Mouse (Mus musculus): ENCODE results near the gene Gm12248. TPM values are rescaled to one million over a fixed set of nuclear protein-coding genes. Genes with fewer than 3 reads are reported as not detected.

Gm12248 gene
- not detected in 2 replicates for polyA plus RNA-seq (2015; fragmentation: Nextera tagmentation; extraction: Ambion mirVana)

DNA sequence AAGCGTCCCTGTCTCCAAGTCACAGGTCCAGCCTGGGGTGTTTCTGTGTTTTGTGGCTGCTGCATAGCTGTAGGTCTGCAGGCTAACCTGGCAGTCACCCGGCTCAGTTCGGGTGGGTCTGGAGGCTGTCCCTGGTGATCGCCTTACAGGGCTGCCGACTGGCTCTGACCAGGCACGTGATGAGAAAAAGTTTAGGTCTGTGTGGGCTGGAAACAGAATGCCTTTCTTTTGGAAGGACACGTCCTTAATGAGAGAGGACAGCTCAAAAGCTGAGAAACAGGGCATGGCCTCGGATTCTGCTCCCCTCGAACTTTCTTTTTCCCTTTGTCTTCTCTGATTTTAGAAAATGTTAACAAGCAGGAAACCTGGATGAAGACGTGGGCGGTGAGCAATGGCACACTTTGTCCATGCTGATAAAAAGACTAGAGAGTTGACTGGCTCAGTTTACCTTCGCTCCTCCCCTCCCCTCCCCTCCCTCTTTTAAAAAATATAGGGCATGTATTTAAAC, at the start of gene Gm12248:
Gene Gm12248, minus strand, starts transcription at position 114 of the 508 bp plus-strand sequence.
- peaks cover 16% of the 10 kb centered on the region for H3K4me1 ChIP-seq (ENCODE audit: control insufficient read depth, insufficient read depth, low read length)
- peak within 1 kb of the TSS; percentile 30 for H3K4me3 ChIP-seq (replicated peaks; ENCODE audit: low read length)
- H3K4me2 ChIP-seq (ENCODE audit: low read depth, low read length): peak within 1 kb of the TSS; percentile 50
- H3K9me3 ChIP-seq (replicated peaks; ENCODE audit: control insufficient read depth, low read length): no peaks in the 10 kb centered on the region
- H3K9ac ChIP-seq (ENCODE audit: low read length): peak within 1 kb of the TSS; percentile 64
- no peaks in the 10 kb centered on the region for H3K36me3 ChIP-seq (ENCODE audit: control insufficient read depth, insufficient read depth, low read length)
- H3K27me3 ChIP-seq (ENCODE audit: control insufficient read depth, insufficient read depth, low read length): no peaks in the 10 kb centered on the region
- peak; percentile 76; the same call in 1 of the 2 replicates for ATAC-seq (ENCODE audit: insufficient read depth, low FRiP score)
- H3K27ac ChIP-seq (ENCODE audit: low read length): no peak within 1 kb of the TSS
- 9% methylated on average over 12 of the region's 12 CpGs for WGBS

DNA sequence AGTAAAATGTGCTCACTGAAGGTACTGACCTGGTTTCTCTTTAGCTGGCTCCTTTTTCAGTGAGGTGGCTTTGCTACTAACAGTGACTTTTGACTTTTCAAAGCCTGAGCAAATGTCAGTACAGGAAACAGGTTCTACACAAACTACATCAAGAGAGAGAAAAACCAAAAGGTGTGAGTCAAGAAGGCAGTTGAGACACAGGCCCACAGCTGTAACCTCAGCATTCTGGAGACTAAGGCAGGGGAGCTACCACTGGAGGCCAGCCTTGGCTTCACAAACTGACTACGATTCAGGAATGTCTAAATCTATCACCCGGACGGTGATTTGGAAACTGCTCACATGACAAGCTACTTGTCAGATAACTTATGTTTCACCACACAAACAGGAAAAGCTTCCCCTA, 46.5 kb upstream of the Gm12248 start:
- 70% methylated on average over 3 of the region's 3 CpGs for WGBS
- H3K27ac ChIP-seq (ENCODE audit: low read length): no peak overlapping the region
- no peak overlapping the region for H3K4me3 ChIP-seq (replicated peaks; ENCODE audit: low read length)
- H3K9me3 ChIP-seq (replicated peaks; ENCODE audit: control insufficient read depth, low read length): no peaks in the 10 kb centered on the region
- no peak for ATAC-seq (ENCODE audit: insufficient read depth, low FRiP score)
- H3K4me1 ChIP-seq (ENCODE audit: control insufficient read depth, insufficient read depth, low read length): no peaks in the 10 kb centered on the region
- no peak overlapping the region for H3K9ac ChIP-seq (ENCODE audit: low read length)
- H3K4me2 ChIP-seq (ENCODE audit: low read depth, low read length): no peak overlapping the region
- H3K36me3 ChIP-seq (ENCODE audit: control insufficient read depth, insufficient read depth, low read length): peaks cover 22% of the 10 kb centered on the region
- H3K27me3 ChIP-seq (ENCODE audit: control insufficient read depth, insufficient read depth, low read length): no peaks in the 10 kb centered on the region

DNA sequence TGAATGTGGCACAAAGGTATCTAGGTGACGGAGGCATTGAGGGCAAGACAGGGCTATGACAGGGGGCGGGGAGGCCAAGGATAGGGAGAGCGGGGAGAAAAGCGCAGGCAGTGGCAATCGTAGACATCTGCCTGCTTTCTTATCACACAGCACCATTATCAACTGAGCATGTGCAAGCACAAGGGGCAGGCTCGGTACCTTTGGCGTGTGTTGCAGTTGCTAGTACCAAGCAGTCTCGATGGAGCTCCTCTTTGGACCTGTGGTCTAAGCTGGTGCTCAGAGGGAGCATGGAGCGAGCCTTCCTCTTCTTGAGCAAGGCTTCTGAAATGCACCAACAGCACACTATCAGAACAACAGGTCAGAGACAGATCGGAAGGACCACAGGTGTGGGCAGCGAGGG, 45.9 kb upstream of the Gm12248 start:
- Histone ChIP-seq H3K36me3 (ENCODE audit: control insufficient read depth, insufficient read depth, low read length) (peaks cover 22% of the 10 kb centered on the region), H3K4me2 (ENCODE audit: low read depth, low read length) (no peak overlapping the region), H3K9ac (ENCODE audit: low read length) (no peak overlapping the region), H3K4me1 (ENCODE audit: control insufficient read depth, insufficient read depth, low read length) (no peaks in the 10 kb centered on the region), H3K27me3 (ENCODE audit: control insufficient read depth, insufficient read depth, low read length) (no peaks in the 10 kb centered on the region), H3K4me3 (replicated peaks; ENCODE audit: low read length) (no peak overlapping the region), H3K27ac (ENCODE audit: low read length) (no peak overlapping the region), H3K9me3 (replicated peaks; ENCODE audit: control insufficient read depth, low read length) (no peaks in the 10 kb centered on the region)
- 89% methylated on average over 11 of the region's 11 CpGs for WGBS
- ATAC-seq (ENCODE audit: insufficient read depth, low FRiP score): no peak

DNA sequence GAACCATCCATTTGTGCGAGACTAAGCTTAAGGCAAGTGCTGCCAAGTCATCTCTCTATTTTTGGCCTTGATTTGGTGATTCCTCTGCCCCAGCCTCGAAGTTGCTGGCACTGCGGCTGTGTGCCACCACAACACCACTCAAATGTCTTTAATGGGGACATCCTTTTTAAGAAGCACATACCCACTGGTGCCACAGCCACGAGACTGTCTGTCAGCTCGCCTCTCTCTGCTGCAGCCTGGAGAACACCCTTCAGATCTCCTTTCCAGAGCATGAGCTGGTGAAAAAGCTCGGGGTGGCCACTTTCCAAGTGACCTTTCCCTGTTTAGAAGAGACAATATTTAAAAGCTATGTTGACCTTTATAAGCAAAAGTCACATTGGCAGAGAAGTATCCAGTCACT, 43.7 kb upstream of the Gm12248 start:
- no peak overlapping the region for H3K4me2 ChIP-seq (ENCODE audit: low read depth, low read length)
- H3K4me1 ChIP-seq (ENCODE audit: control insufficient read depth, insufficient read depth, low read length): no peaks in the 10 kb centered on the region
- H3K27me3 ChIP-seq (ENCODE audit: control insufficient read depth, insufficient read depth, low read length): no peaks in the 10 kb centered on the region
- no peaks in the 10 kb centered on the region for H3K9me3 ChIP-seq (replicated peaks; ENCODE audit: control insufficient read depth, low read length)
- peaks cover 19% of the 10 kb centered on the region for H3K36me3 ChIP-seq (ENCODE audit: control insufficient read depth, insufficient read depth, low read length)
- no peak overlapping the region for H3K9ac ChIP-seq (ENCODE audit: low read length)
- ATAC-seq (ENCODE audit: insufficient read depth, low FRiP score): no peak
- H3K27ac ChIP-seq (ENCODE audit: low read length): no peak overlapping the region
- WGBS: 87% methylated on average over 6 of the region's 6 CpGs
- no peak overlapping the region for H3K4me3 ChIP-seq (replicated peaks; ENCODE audit: low read length)

GRCm38 (mm10) chr11:58135296-58135695, 42.4 kb upstream of the Gm12248 start:
- Histone ChIP-seq H3K9me3 (replicated peaks; ENCODE audit: control insufficient read depth, low read length) (no peaks in the 10 kb centered on the region), H3K27ac (ENCODE audit: low read length) (no peak overlapping the region), H3K4me3 (replicated peaks; ENCODE audit: low read length) (no peak overlapping the region), H3K4me1 (ENCODE audit: control insufficient read depth, insufficient read depth, low read length) (no peaks in the 10 kb centered on the region), H3K36me3 (ENCODE audit: control insufficient read depth, insufficient read depth, low read length) (peaks cover 8% of the 10 kb centered on the region; the same call in 1 of the 2 replicates), H3K4me2 (ENCODE audit: low read depth, low read length) (no peak overlapping the region), H3K27me3 (ENCODE audit: control insufficient read depth, insufficient read depth, low read length) (no peaks in the 10 kb centered on the region), H3K9ac (ENCODE audit: low read length) (no peak overlapping the region)
- no peak for ATAC-seq (ENCODE audit: insufficient read depth, low FRiP score)

- peaks cover 8% of the 10 kb centered on the region; the same call in 1 of the 2 replicates for H3K36me3 ChIP-seq (ENCODE audit: control insufficient read depth, insufficient read depth, low read length)
- H3K4me2 ChIP-seq (ENCODE audit: low read depth, low read length): no peak overlapping the region
- ATAC-seq (ENCODE audit: insufficient read depth, low FRiP score): no peak
- H3K4me1 ChIP-seq (ENCODE audit: control insufficient read depth, insufficient read depth, low read length): no peaks in the 10 kb centered on the region
- no peak overlapping the region for H3K4me3 ChIP-seq (replicated peaks; ENCODE audit: low read length)
- H3K9ac ChIP-seq (ENCODE audit: low read length): no peak overlapping the region
- H3K9me3 ChIP-seq (replicated peaks; ENCODE audit: control insufficient read depth, low read length): no peaks in the 10 kb centered on the region
- no peaks in the 10 kb centered on the region for H3K27me3 ChIP-seq (ENCODE audit: control insufficient read depth, insufficient read depth, low read length)
- no peak overlapping the region for H3K27ac ChIP-seq (ENCODE audit: low read length)
These were observed 41.9 kb upstream of the Gm12248 start for GRCm38 (mm10) chr11:58134869-58135268.

DNA sequence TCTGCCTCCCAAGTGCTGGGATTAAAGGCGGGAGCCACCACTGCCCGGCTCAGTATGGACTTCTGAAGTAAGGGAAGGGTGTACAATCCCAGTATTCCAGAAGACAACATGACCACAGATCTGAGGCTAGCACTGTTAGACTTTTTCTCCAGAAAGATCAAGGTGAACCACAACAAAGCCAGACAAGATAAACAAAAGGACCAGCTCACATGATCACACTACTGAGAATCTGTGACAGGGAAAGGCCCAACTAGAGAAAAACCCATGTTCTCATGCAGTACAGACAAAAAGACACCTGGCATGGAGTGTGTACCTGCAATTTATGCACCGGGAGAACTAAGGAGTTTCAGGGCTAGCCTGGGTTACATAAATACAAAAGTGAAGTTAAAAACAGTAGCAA, 39.1 kb upstream of the Gm12248 start:
- ATAC-seq (ENCODE audit: insufficient read depth, low FRiP score): no peak
- H3K27ac ChIP-seq (ENCODE audit: low read length): no peak overlapping the region
- H3K4me3 ChIP-seq (replicated peaks; ENCODE audit: low read length): no peak overlapping the region
- no peaks in the 10 kb centered on the region for H3K9me3 ChIP-seq (replicated peaks; ENCODE audit: control insufficient read depth, low read length)
- H3K36me3 ChIP-seq (ENCODE audit: control insufficient read depth, insufficient read depth, low read length): 0 out of 2 replicates have a peak, but pooled peaks cover 2% of the 10 kb centered on the region
- H3K9ac ChIP-seq (ENCODE audit: low read length): no peak overlapping the region
- H3K27me3 ChIP-seq (ENCODE audit: control insufficient read depth, insufficient read depth, low read length): no peaks in the 10 kb centered on the region
- no peak overlapping the region for H3K4me2 ChIP-seq (ENCODE audit: low read depth, low read length)
- WGBS: 89% methylated on average over 3 of the region's 3 CpGs
- no peaks in the 10 kb centered on the region for H3K4me1 ChIP-seq (ENCODE audit: control insufficient read depth, insufficient read depth, low read length)

DNA sequence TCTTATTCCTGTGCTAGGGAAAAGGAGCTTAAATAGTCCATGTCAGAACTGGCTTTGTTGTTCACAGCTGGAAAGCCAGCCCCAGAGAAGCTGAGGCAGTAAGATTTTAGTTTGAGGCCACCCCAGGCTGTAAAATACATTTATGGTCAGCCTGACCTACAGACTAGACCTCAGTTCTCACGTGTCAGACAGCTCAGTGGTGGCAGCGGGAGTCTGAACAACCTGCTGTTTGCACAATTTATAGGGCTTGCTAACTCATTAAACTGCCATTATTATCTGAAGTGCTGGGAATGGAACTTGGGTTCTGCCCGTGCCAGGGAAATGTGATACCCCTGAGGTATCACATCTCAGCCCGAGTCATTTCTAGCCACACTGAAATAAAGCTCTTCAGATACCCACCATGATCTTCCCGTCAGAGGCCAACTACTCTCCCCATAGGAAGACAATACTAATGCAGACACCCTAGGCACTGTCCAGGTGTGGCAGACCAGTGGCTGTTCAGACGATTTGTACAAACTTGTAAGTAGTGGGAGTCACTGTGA, 36.4 kb upstream of the Gm12248 start:
- H3K4me1 ChIP-seq (ENCODE audit: control insufficient read depth, insufficient read depth, low read length): no peaks in the 10 kb centered on the region
- H3K27me3 ChIP-seq (ENCODE audit: control insufficient read depth, insufficient read depth, low read length): no peaks in the 10 kb centered on the region
- H3K9ac ChIP-seq (ENCODE audit: low read length): no peak overlapping the region
- no peak overlapping the region for H3K27ac ChIP-seq (ENCODE audit: low read length)
- no peak overlapping the region for H3K4me3 ChIP-seq (replicated peaks; ENCODE audit: low read length)
- 0 out of 2 replicates have a peak, but pooled peaks cover 6% of the 10 kb centered on the region for H3K36me3 ChIP-seq (ENCODE audit: control insufficient read depth, insufficient read depth, low read length)
- WGBS: 75% methylated on average over 6 of the region's 6 CpGs
- H3K4me2 ChIP-seq (ENCODE audit: low read depth, low read length): no peak overlapping the region
- no peak for ATAC-seq (ENCODE audit: insufficient read depth, low FRiP score)
- H3K9me3 ChIP-seq (replicated peaks; ENCODE audit: control insufficient read depth, low read length): no peaks in the 10 kb centered on the region

GRCm38 (mm10) chr11:58127544-58127943, 34.6 kb upstream of the Gm12248 start:
- H3K27me3 ChIP-seq (ENCODE audit: control insufficient read depth, insufficient read depth, low read length): no peaks in the 10 kb centered on the region
- H3K27ac ChIP-seq (ENCODE audit: low read length): no peak overlapping the region
- no peaks in the 10 kb centered on the region for H3K9me3 ChIP-seq (replicated peaks; ENCODE audit: control insufficient read depth, low read length)
- H3K4me2 ChIP-seq (ENCODE audit: low read depth, low read length): no peak overlapping the region
- H3K36me3 ChIP-seq (ENCODE audit: control insufficient read depth, insufficient read depth, low read length): 0 out of 2 replicates have a peak, but pooled peaks cover 6% of the 10 kb centered on the region
- H3K4me1 ChIP-seq (ENCODE audit: control insufficient read depth, insufficient read depth, low read length): no peaks in the 10 kb centered on the region
- WGBS: 53% methylated on average over 2 of the region's 2 CpGs
- no peak overlapping the region for H3K4me3 ChIP-seq (replicated peaks; ENCODE audit: low read length)
- ATAC-seq (ENCODE audit: insufficient read depth, low FRiP score): no peak
- no peak overlapping the region for H3K9ac ChIP-seq (ENCODE audit: low read length)

Data from stomach, embryonic 16.5 days (tissue).